In the genomic region with DNA sequence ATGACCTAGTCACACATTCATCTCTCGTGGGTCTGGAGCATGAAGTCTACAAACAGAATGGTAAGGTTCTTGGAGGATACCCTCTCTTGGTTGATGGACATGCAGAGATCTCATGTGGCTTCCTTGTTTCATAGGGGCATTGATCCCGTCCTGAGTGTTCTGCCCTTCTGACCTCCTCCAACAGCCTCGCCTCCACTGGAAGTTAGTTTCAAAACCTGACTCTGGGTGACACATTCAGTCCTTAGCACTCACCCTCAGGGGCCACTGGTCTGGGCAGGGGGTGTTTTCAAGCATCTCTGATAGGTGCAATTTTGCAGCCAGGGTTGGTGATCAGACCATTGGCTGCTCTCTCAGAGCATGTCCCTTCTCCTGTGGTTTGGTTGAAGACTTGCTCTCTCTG, we compare ENCODE assay signal across 27 mouse cellular contexts. TPM values are rescaled to one million over a fixed set of nuclear protein-coding genes. Genes with fewer than 3 reads are reported as not detected.
A peak's percentile ranks its signal among the peaks of the same experiment; 100 is the strongest.
DNase-seq lines count a peak whose midpoint lies in the region; ATAC-seq and TF ChIP-seq lines count a peak whose summit lies in the region.
"Had no signal": no experiment of that assay in that cellular context is flagged by ENCODE, and none has a peak within 500 bp of the region (broad histone marks: within the 10 kb centered on the region; RNA-seq: fewer than 3 reads in every experiment).

No protein-coding gene starts in this region.

- 51% methylated on average over 3 of the region's 3 CpGs for WGBS in liver, postnatal 0 days (ENCODE audit: insufficient replicate concordance)
- WGBS in midbrain, embryonic 10.5 days: 74% methylated on average over 3 of the region's 3 CpGs
- 76% methylated on average over 3 of the region's 3 CpGs for WGBS in midbrain, postnatal 0 days

- no peaks in the 10 kb centered on the region for H3K9me3 ChIP-seq in liver, postnatal 0 days (ENCODE audit: low read length)
- no peaks in the 10 kb centered on the region for H3K9me3 ChIP-seq in midbrain, embryonic 10.5 days (replicated peaks)
- H3K9me3 ChIP-seq in midbrain, postnatal 0 days (ENCODE audit: low read length): no peaks in the 10 kb centered on the region
- H3K9me3 ChIP-seq: embryonic facial prominence, embryonic 13.5 days; embryonic facial prominence, embryonic 15.5 days; forebrain, embryonic 10.5 days; forebrain, embryonic 12.5 days had no signal

- H3K4me1 ChIP-seq in liver, postnatal 0 days (ENCODE audit: insufficient read depth): no peaks in the 10 kb centered on the region
- peaks cover 21% of the 10 kb centered on the region for H3K4me1 ChIP-seq in midbrain, embryonic 10.5 days
- H3K4me1 ChIP-seq in midbrain, postnatal 0 days (ENCODE audit: insufficient read depth, low read length): no peaks in the 10 kb centered on the region
- H3K4me1 ChIP-seq: embryonic facial prominence, embryonic 13.5 days; embryonic facial prominence, embryonic 15.5 days; forebrain, embryonic 12.5 days had no signal

- H3K4me3 ChIP-seq in liver, postnatal 0 days (ENCODE audit: low read depth, low read length): no peak overlapping the region
- H3K4me3 ChIP-seq in midbrain, embryonic 10.5 days: no peak overlapping the region
- no peak overlapping the region for H3K4me3 ChIP-seq in midbrain, postnatal 0 days (ENCODE audit: low read depth, low read length)
- H3K4me3 ChIP-seq: embryonic facial prominence, embryonic 13.5 days; embryonic facial prominence, embryonic 15.5 days; erythroblast, embryonic 14.5 days; forebrain, embryonic 10.5 days; forebrain, embryonic 12.5 days had no signal

- H3K4me2 ChIP-seq in liver, postnatal 0 days (ENCODE audit: low read depth, low read length): no peak overlapping the region
- H3K4me2 ChIP-seq in midbrain, postnatal 0 days (ENCODE audit: low read depth, low read length, poor library complexity, severe bottlenecking): no peak overlapping the region
- H3K4me2 ChIP-seq: embryonic facial prominence, embryonic 13.5 days; embryonic facial prominence, embryonic 15.5 days; forebrain, embryonic 12.5 days had no signal

- H3K27me3 ChIP-seq in liver, postnatal 0 days (ENCODE audit: insufficient read depth, low read length): 0 out of 2 replicates have a peak, but pooled peaks cover 7% of the 10 kb centered on the region
- peaks cover 17% of the 10 kb centered on the region for H3K27me3 ChIP-seq in midbrain, embryonic 10.5 days (ENCODE audit: low read depth, poor library complexity, severe bottlenecking)
- H3K27me3 ChIP-seq in midbrain, postnatal 0 days (ENCODE audit: insufficient read depth, low read length): 0 out of 2 replicates have a peak, but pooled peaks cover 3% of the 10 kb centered on the region
- H3K27me3 ChIP-seq: embryonic facial prominence, embryonic 13.5 days had no signal

- H3K27ac ChIP-seq in liver, postnatal 0 days (ENCODE audit: low read depth): no peak overlapping the region
- 0 out of 2 replicates have a peak overlapping the region, but pooled peaks have one; percentile 1 for H3K27ac ChIP-seq in midbrain, embryonic 10.5 days (replicated peaks)
- H3K27ac ChIP-seq in midbrain, postnatal 0 days (ENCODE audit: low read depth, low read length): no peak overlapping the region
- H3K27ac ChIP-seq: embryonic facial prominence, embryonic 13.5 days; embryonic facial prominence, embryonic 15.5 days; forebrain, embryonic 10.5 days; forebrain, embryonic 12.5 days had no signal

- TF ChIP-seq CTCF in liver, postnatal 0 days (IDR thresholded peaks at IDR 0.05; ENCODE audit: low read depth): no peak
- TF ChIP-seq CTCF in midbrain, postnatal 0 days (IDR thresholded peaks at IDR 0.05): no peak

- peak; percentile 55 for ATAC-seq in liver, postnatal 0 days
- ATAC-seq in midbrain, postnatal 0 days (ENCODE audit: low FRiP score): no peak

- no peak overlapping the region for H3K9ac ChIP-seq in liver, postnatal 0 days (replicated peaks)
- no peak overlapping the region for H3K9ac ChIP-seq in midbrain, postnatal 0 days (replicated peaks; ENCODE audit: low read length, poor library complexity, severe bottlenecking)
- H3K9ac ChIP-seq: embryonic facial prominence, embryonic 13.5 days; embryonic facial prominence, embryonic 15.5 days; forebrain, embryonic 12.5 days had no signal

- no peak for DNase-seq in liver, postnatal 0 days
- no peak for DNase-seq in liver
- no peak for DNase-seq in midbrain, embryonic 10.5 days (ENCODE audit: low spot score)
- DNase-seq in midbrain, postnatal 0 days (ENCODE audit: low spot score): no peak
- peak; percentile 28 for DNase-seq in testis, postnatal 10 days (ENCODE audit: low spot score)
- no peak for DNase-seq in testis, postnatal 14 days (ENCODE audit: low spot score)
- DNase-seq: adrenal gland, adult 2 months; adrenal gland, postnatal 10 days; adrenal gland, postnatal 25 days; cerebellum, adult 11 months; cerebellum, adult 18-20 months; cerebellum, adult 8-10 months; cerebellum, adult 9-11 months; cerebellum, postnatal 14 days; cerebellum, postnatal 36 days had no signal

- no peak for TF ChIP-seq EP300 in liver, postnatal 0 days (IDR thresholded peaks at IDR 0.05; ENCODE audit: low read depth)

- no peaks in the 10 kb centered on the region for H3K36me3 ChIP-seq in liver, postnatal 0 days (replicated peaks; ENCODE audit: insufficient read depth, low read length)
- no peaks in the 10 kb centered on the region for H3K36me3 ChIP-seq in midbrain, embryonic 10.5 days
- no peaks in the 10 kb centered on the region for H3K36me3 ChIP-seq in midbrain, postnatal 0 days (ENCODE audit: insufficient read depth, low read length)
- H3K36me3 ChIP-seq: embryonic facial prominence, embryonic 13.5 days; embryonic facial prominence, embryonic 15.5 days; forebrain, embryonic 10.5 days; forebrain, embryonic 12.5 days had no signal

RNA-seq across cellular contexts. Expression of gene Kcnk18, which starts 19.6 kb away (rescaled TPM):
- not detected in 2 replicates for polyA plus RNA-seq in liver, postnatal 0 days (2015; fragmentation: Nextera tagmentation; extraction: Ambion mirVana)
- polyA plus RNA-seq in midbrain, embryonic 10.5 days (2016; fragmentation: Nextera tagmentation; extraction: Ambion mirVana): not detected in 2 replicates
- not detected in 2 replicates for total RNA-seq in midbrain, postnatal 0 days (2014; rRNA removed)
- not detected in 2 replicates for polyA plus RNA-seq in midbrain, postnatal 0 days (2015; fragmentation: Nextera tagmentation; extraction: Ambion mirVana)
- total RNA-seq: adrenal gland, adult 2 months; adrenal gland, postnatal 10 days; adrenal gland, postnatal 25 days; adrenal gland, postnatal 4 days; common myeloid progenitor, adult 5-6 weeks; MEL had no signal
- polyA plus RNA-seq: adrenal gland, adult 2 months; brain, embryonic 14.5 days; C2C12; embryonic facial prominence, embryonic 11.5 days; embryonic facial prominence, embryonic 13.5 days; embryonic facial prominence, embryonic 15.5 days; erythroblast, embryonic 14.5 days; forebrain, embryonic 10.5 days; forebrain, embryonic 12.5 days; forebrain, embryonic 14.5 days had no signal

RNA-seq across cellular contexts. Expression of gene Slc18a2, which starts 22.1 kb away (rescaled TPM):
- 1.5 and 1.9 TPM in 2 replicates for polyA plus RNA-seq in liver, postnatal 0 days (2015; fragmentation: Nextera tagmentation; extraction: Ambion mirVana)
- 12.4 and 15.4 TPM in 2 replicates for polyA plus RNA-seq in midbrain, embryonic 10.5 days (2016; fragmentation: Nextera tagmentation; extraction: Ambion mirVana)
- total RNA-seq in midbrain, postnatal 0 days (2014; rRNA removed): 21.4 and 21.7 TPM in 2 replicates
- 19.5 TPM in 2 replicates for polyA plus RNA-seq in midbrain, postnatal 0 days (2015; fragmentation: Nextera tagmentation; extraction: Ambion mirVana)
- polyA plus RNA-seq: erythroblast, embryonic 14.5 days had no signal
